Mouse (Mus musculus): Measurements from ENCODE around the gene Rtraf.

- TF ChIP-seq CTCF (IDR thresholded peaks at IDR 0.05), result no peak
- no peak for TF ChIP-seq EP300 (IDR thresholded peaks at IDR 0.05)
Measured at GRCm38 (mm10) chr14:19768648-19769047, 55.0 kb downstream of the Rtraf start.

All from lung, postnatal 0 days (tissue).